Mouse (Mus musculus) small intestine, adult 2 months (tissue): ENCODE results near the gene Samd4.

ENCODE experiments used
- CTCF ChIP-seq: fragments of 200-500 bp; IDR thresholded peaks from 2 replicates; pipeline ENCODE4 v1.5.1; 2012; ENCODE audit warnings: low read depth, mild to moderate bottlenecking, control low read depth, inconsistent platforms, low read length, moderate library complexity, mixed read lengths; ENCODE audit not compliant: insufficient replicate concordance, insufficient read length; ENCODE audit errors: extremely low read depth
- POLR2A ChIP-seq: fragments of 200-500 bp; IDR thresholded peaks from 2 replicates; pipeline ENCODE4 v1.6.1; 2012; ENCODE audit warnings: low read depth, mild to moderate bottlenecking, control low read depth, inconsistent platforms, low read length, moderate library complexity

DNA sequence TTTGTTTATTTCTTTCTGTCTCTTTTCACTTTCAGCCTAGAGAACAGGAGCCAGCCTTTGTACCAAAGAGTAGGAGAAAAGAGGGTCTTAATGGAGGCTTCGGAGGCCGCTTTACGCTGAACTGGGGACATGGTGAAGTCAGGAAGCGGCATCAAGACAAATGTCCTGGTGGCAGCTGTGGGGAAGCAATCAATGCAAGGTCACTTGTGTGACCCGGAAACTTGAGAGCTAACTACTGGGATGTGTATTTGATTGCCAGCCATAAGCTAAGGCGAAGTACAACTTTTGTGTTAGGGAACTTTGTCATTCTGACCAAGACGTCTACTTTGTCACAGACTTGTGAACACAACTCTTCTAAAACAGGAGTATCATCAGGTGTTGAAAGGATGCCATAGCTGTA, 73.5 kb downstream of the Samd4 start:
- no peak for TF ChIP-seq CTCF
- no peak for TF ChIP-seq POLR2A
